Comparison of ENCODE assay signal across 10 mouse cellular contexts in the genomic region with DNA sequence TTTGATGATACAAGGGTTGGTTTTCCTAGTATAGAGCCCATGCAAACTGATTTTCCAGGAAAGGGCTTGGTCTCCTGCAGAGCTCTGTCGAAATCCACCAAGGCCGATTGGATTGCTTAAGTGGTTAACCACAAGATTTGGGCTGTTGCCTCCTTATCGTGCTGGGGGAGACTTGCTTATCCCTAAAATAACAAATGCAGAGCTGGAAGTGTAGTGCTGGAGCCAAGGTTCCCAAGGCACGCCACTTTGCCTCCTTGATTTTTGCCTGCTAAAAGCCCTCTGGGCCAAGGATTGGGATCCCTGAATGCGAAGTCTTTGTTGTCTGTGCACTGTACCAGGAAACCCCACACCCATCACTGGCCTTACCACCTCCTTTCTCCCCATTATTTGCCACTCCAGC. TPM values are rescaled to one million over a fixed set of nuclear protein-coding genes. Genes with fewer than 3 reads are reported as not detected.
DNase-seq lines count a peak whose midpoint lies in the region; ATAC-seq lines count a peak whose summit lies in the region.
"Had no signal": no experiment of that assay in that cellular context is flagged by ENCODE, and none has a peak within 500 bp of the region (broad histone marks: within the 10 kb centered on the region; RNA-seq: fewer than 3 reads in every experiment).

No protein-coding gene starts in this region.

- H3K9ac ChIP-seq in hindbrain, embryonic 16.5 days (ENCODE audit: low read depth, low read length), result no peak overlapping the region
- H3K9ac ChIP-seq: liver, embryonic 14.5 days had no signal

- H3K27ac ChIP-seq in hindbrain, embryonic 16.5 days (ENCODE audit: low read depth, low read length), result no peak overlapping the region
- H3K27ac ChIP-seq in forebrain, embryonic 10.5 days, result no peak overlapping the region
- H3K27ac ChIP-seq: liver, embryonic 14.5 days had no signal

- no peak overlapping the region for H3K4me2 ChIP-seq in hindbrain, embryonic 16.5 days (ENCODE audit: low read length)

- H3K4me3 ChIP-seq in hindbrain, embryonic 16.5 days (ENCODE audit: low read length), result no peak overlapping the region
- no peak overlapping the region for H3K4me3 ChIP-seq in forebrain, embryonic 10.5 days

- intact Hi-C loops in heart, postnatal 36 days (cut with DNase I), result no loop called here

- peak; percentile 19 for DNase-seq in urinary bladder, postnatal 14 days (ENCODE audit: low spot score)
- no peak for DNase-seq in urinary bladder, postnatal 25 days (ENCODE audit: low spot score)
- DNase-seq in heart, postnatal 36 days, result peak; percentile 37 to 50
- DNase-seq in yolk sac, embryonic 10.5 days (ENCODE audit: low spot score), result peak; percentile 66
- no peak for DNase-seq in layer of hippocampus, postnatal 10 days (ENCODE audit: low spot score in 2 of 2)
- no peak for DNase-seq in forebrain, embryonic 10.5 days (ENCODE audit: extremely low spot score, low spot score)
- DNase-seq: thymus, postnatal 36 days had no signal

- peak; percentile 87 for ATAC-seq in granulocyte monocyte progenitor cell, adult 5-6 weeks (replicated peaks; ENCODE audit: poor library complexity, severe bottlenecking)
- no peak for ATAC-seq in hindbrain, embryonic 16.5 days

- WGBS in hindbrain, embryonic 16.5 days, result 69% methylated on average over 5 of the region's 5 CpGs
- WGBS in forebrain, embryonic 10.5 days, result 76% methylated on average over 5 of the region's 5 CpGs

- peaks cover 13% of the 10 kb centered on the region for H3K4me1 ChIP-seq in hindbrain, embryonic 16.5 days (ENCODE audit: control insufficient read depth, insufficient read depth, low read depth, low read length)
- peaks cover 23% of the 10 kb centered on the region for H3K4me1 ChIP-seq in forebrain, embryonic 10.5 days

- H3K9me3 ChIP-seq in hindbrain, embryonic 16.5 days (ENCODE audit: control insufficient read depth, low read length), result no peaks in the 10 kb centered on the region
- H3K9me3 ChIP-seq in forebrain, embryonic 10.5 days, result no peaks in the 10 kb centered on the region

- H3K27me3 ChIP-seq in hindbrain, embryonic 16.5 days (replicated peaks; ENCODE audit: control insufficient read depth, insufficient read depth, low read length), result no peaks in the 10 kb centered on the region
- H3K27me3 ChIP-seq in forebrain, embryonic 10.5 days (ENCODE audit: poor library complexity, severe bottlenecking), result no peaks in the 10 kb centered on the region

- no peaks in the 10 kb centered on the region for H3K36me3 ChIP-seq in hindbrain, embryonic 16.5 days (ENCODE audit: control insufficient read depth, insufficient read depth, low read length)
- H3K36me3 ChIP-seq in forebrain, embryonic 10.5 days (replicated peaks), result no peaks in the 10 kb centered on the region

RNA-seq across cellular contexts. Expression of a gene that starts 52.8 kb away (rescaled TPM):
- 0.47 TPM in 1 of 2 replicates, not detected in the other for total RNA-seq in granulocyte monocyte progenitor cell, adult 5-6 weeks (2014; fragmentation: Nextera tagmentation)
- total RNA-seq in granulocyte monocyte progenitor cell, adult 5-6 weeks (2017), result 2.0 and 2.6 TPM in 2 replicates
- total RNA-seq in heart, postnatal 36 days (2021), result under 1 TPM; 0.19 to 0.58 TPM
- polyA plus RNA-seq in hindbrain, embryonic 16.5 days (2015; fragmentation: Nextera tagmentation; extraction: Ambion mirVana), result 26.5 and 29.4 TPM in 2 replicates
- 10 to 100 TPM; 77.2 to 78.4 TPM for total RNA-seq in layer of hippocampus, postnatal 10 days (2021)
- 3.0 and 4.8 TPM in 2 replicates for polyA plus RNA-seq in forebrain, embryonic 10.5 days (2016; fragmentation: Nextera tagmentation; extraction: Ambion mirVana)

Comparison
In these comparisons a context has a peak if more than half of its experiments do, and no peak if none do; other contexts are left out.
1. DNase-seq: peak in urinary bladder, postnatal 14 days (single experiment), heart, postnatal 36 days (2 of 2) and yolk sac, embryonic 10.5 days (single experiment); none in urinary bladder, postnatal 25 days (single experiment), layer of hippocampus, postnatal 10 days (0 of 2) and forebrain, embryonic 10.5 days (single experiment).
2. RNA of a gene that starts 52.8 kb away (total RNA-seq): 77.2 to 78.4 TPM in layer of hippocampus, postnatal 10 days; 0.47 to 2.6 TPM in granulocyte monocyte progenitor cell, adult 5-6 weeks and 0.19 to 0.58 TPM in heart, postnatal 36 days; every median in the first group is over 10 times any median in the second.